Mouse (Mus musculus) limb, embryonic 15.5 days (tissue): ENCODE results near the gene Ankle2. TPM values are rescaled to one million over a fixed set of nuclear protein-coding genes. Genes with fewer than 3 reads are reported as not detected.

Experiments used
- ATAC-seq: fragments of 200-750 bp; cut with Nextera tagmentation; 2 replicates; pipeline ENCODE4 v1.8.0; 2017; ENCODE audit warnings: low read depth, moderate TSS enrichment; ENCODE audit not compliant: insufficient number of reproducible peaks, low FRiP score, low TSS enrichment
- H3K27ac ChIP-seq: fragments of 300-500 bp; sonication (generic); 2 replicates; pipeline ENCODE4 v1.5.1; 2015; ENCODE audit warnings: moderate library complexity, mild to moderate bottlenecking, inconsistent platforms
- H3K27me3 ChIP-seq: fragments of 300-500 bp; sonication (generic); 2 replicates; pipeline ENCODE4 v1.6.1; 2015; ENCODE audit warnings: inconsistent platforms
- H3K36me3 ChIP-seq: fragments of 300-500 bp; sonication (generic); 2 replicates; pipeline ENCODE4 v1.6.1; 2015; ENCODE audit warnings: inconsistent platforms
- H3K4me1 ChIP-seq: fragments of 300-500 bp; sonication (generic); 2 replicates; pipeline ENCODE4 v1.6.1; 2015; ENCODE audit warnings: inconsistent platforms
- H3K4me2 ChIP-seq: fragments of 300-500 bp; sonication (generic); 2 replicates; pipeline ENCODE4 v1.6.1; 2015; ENCODE audit warnings: mild to moderate bottlenecking, inconsistent platforms
- H3K4me3 ChIP-seq: fragments of 300-500 bp; sonication (generic); 2 replicates; pipeline ENCODE4 v1.5.1; 2015; ENCODE audit warnings: mild to moderate bottlenecking, inconsistent platforms
- H3K9ac ChIP-seq: fragments of 300-500 bp; sonication (generic); 2 replicates; pipeline ENCODE4 v1.6.1; 2015; ENCODE audit warnings: inconsistent platforms
- H3K9me3 ChIP-seq: fragments of 300-500 bp; sonication (generic); 2 replicates; pipeline ENCODE4 v1.6.1; 2016; ENCODE audit warnings: inconsistent platforms
- WGBS: fragments of 180-500 bp; shearing (Covaris S2); methylation state at CpG from one replicate; pipeline ENCODE4 v1.1.7; 2015; 5-methylcytosine and 5-hydroxymethylcytosine counted together
- polyA plus RNA-seq: library from polyadenylated mRNA; unstranded; fragments of >200 nt; fragmentation: Nextera tagmentation; extraction: Ambion mirVana; gene quantifications from 2 replicates; pipeline ENCODE4 v1.2.1, GENCODE M21; 2015

The Ankle2 gene
- 23.2 and 29.7 TPM in 2 replicates for polyA plus RNA-seq

DNA sequence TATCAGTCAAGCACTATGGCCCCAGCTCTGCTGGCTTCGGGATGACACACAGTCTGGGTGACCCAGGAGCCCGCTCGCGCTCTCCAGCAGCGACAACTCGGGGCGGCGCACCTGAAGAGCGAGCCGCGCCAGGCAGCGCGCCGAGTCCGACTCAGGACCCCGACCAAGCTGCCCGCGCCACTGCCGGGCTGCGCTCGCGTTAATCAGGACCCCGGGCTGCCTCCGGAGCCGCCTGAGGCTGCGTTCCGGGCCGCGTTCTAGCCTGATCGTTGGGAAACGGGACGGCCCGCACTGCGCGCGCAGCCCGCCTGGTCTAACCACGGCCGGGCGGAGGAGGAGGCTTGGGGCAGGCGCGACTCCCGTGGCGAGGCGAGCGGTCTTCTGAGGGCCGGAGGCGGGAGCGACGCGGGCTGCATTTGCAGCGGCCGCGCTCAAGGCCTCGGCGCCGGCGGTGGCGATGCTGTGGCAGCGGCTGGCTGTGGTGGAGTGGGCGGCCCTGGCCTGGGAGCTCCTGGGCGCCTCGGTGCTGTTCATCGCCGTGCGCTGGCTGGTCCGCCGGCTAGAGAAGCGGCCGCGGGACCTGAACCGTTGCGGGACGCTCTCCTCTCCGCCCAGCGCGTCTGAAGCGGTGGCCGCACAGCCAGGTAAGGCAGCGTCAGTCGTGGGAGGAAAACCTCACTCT, at the start of gene Ankle2:
TSS of gene Ankle2 (plus strand) at position 225 of the 682 bp plus-strand sequence.
- Histone ChIP-seq H3K4me2 (peak within 1 kb of the TSS; percentile 53), H3K4me3 (peak within 1 kb of the TSS; percentile 93), H3K9ac (peak within 1 kb of the TSS; percentile 98), H3K36me3 (peaks cover 27% of the 10 kb centered on the region), H3K27me3 (no peaks in the 10 kb centered on the region), H3K4me1 (peaks cover 20% of the 10 kb centered on the region), H3K27ac (peak within 1 kb of the TSS; percentile 95), H3K9me3 (no peaks in the 10 kb centered on the region)
- peak; percentile 94 for ATAC-seq
- under 1% methylated on average over 74 of the region's 81 CpGs for WGBS

- no peak overlapping the region for H3K27ac ChIP-seq
- H3K4me3 ChIP-seq = no peak overlapping the region
- H3K9ac ChIP-seq = no peak overlapping the region
- ATAC-seq = no peak
- H3K4me1 ChIP-seq = peaks cover 15% of the 10 kb centered on the region
- peaks cover 44% of the 10 kb centered on the region for H3K36me3 ChIP-seq
- no peak overlapping the region for H3K4me2 ChIP-seq
- H3K27me3 ChIP-seq = no peaks in the 10 kb centered on the region
- 92% methylated on average over 5 of the region's 5 CpGs for WGBS
- no peaks in the 10 kb centered on the region for H3K9me3 ChIP-seq
Measured at GRCm38 (mm10) chr5:110181716-110182115, 49.1 kb upstream of the Ankle2 start.

DNA sequence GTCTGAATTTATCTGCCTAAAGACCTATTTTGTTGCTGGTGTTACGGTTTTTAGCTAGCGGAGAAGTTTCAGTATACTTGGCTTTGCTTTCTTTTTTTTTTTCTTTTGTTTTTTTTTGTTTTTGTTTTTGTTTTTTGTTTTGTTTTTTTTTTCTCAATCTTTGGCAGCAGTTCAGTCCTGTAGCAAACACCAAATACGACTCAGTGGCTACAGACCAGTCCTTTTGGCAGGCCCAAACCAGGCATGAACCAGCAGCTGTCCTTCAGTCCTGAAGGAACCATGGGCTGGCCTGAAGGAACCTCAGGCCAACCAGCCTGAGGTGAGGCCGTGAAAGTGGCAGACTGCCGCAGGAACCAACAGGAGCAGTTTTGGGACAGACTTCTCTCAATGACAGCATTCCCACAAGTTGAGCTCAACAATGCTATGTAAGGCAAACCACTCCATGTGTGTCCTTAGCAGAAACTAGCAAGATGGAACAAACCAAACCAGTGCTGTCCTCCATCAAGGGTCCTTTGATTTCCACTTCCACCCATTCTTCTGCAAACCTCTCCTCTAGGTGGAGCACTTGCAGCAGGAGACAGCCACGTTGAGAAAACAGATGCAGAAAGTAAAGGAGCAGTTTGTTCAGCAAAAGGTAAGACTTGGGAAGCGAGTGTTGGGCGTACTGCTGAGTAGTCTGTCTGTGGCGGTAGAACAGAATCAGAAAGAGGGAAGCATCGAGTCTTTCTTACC, 27.5 kb upstream of the Ankle2 start:
- no peak overlapping the region for H3K9ac ChIP-seq
- H3K27ac ChIP-seq = no peak overlapping the region
- no peak overlapping the region for H3K4me2 ChIP-seq
- H3K9me3 ChIP-seq = no peaks in the 10 kb centered on the region
- 87% methylated on average over 10 of the region's 10 CpGs for WGBS
- peaks cover 82% of the 10 kb centered on the region for H3K36me3 ChIP-seq
- H3K4me1 ChIP-seq = no peaks in the 10 kb centered on the region
- H3K27me3 ChIP-seq = no peaks in the 10 kb centered on the region
- H3K4me3 ChIP-seq = no peak overlapping the region
- ATAC-seq = no peak

DNA sequence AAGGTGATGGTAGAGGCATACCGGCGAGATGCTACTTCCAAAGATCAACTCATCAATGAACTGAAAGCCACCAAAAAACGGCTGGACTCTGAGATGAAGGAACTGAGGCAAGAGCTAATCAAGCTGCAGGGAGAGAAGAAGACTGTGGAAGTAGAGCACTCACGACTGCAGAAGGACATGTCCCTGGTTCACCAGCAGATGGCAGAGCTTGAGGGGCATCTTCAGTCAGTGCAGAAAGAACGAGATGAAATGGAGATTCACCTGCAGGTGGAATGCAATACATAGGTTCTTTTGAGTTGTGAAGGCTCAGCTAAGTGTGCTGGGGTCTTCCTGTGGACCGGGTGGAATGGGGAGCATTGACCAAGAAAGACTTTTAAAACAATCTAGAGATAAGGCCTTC, 26.0 kb upstream of the Ankle2 start:
- Histone ChIP-seq H3K36me3 (peaks cover 93% of the 10 kb centered on the region), H3K27ac (no peak overlapping the region), H3K4me3 (no peak overlapping the region), H3K4me1 (no peaks in the 10 kb centered on the region), H3K27me3 (no peaks in the 10 kb centered on the region), H3K9me3 (no peaks in the 10 kb centered on the region), H3K4me2 (no peak overlapping the region), H3K9ac (no peak overlapping the region)
- no peak for ATAC-seq
- 81% methylated on average over 6 of the region's 6 CpGs for WGBS

DNA sequence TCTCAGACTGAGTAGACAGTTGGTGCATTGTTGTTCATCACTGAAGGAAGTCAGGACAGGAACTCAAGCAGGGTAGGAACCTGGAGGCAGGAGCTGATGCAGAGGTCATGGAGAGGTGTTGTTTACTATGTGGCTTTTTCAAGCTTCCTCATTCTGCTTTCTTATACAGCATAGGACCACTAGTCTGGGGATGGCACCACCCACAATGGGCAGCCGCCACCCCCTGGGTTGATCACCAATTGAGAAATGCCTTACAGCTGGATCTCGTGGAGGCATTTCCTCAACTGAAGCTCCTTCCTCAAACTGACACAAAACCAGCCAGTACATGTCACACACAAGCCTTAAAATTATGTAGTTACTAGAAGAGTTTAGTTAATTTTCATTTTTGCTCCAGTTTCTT, 19.5 kb upstream of the Ankle2 start:
- H3K9ac ChIP-seq = no peak overlapping the region
- no peak overlapping the region for H3K4me2 ChIP-seq
- H3K36me3 ChIP-seq = peaks cover 94% of the 10 kb centered on the region
- no peaks in the 10 kb centered on the region for H3K4me1 ChIP-seq
- H3K4me3 ChIP-seq = no peak overlapping the region
- WGBS = 79% methylated on average over 2 of the region's 2 CpGs
- H3K27me3 ChIP-seq = no peaks in the 10 kb centered on the region
- no peak overlapping the region for H3K27ac ChIP-seq
- H3K9me3 ChIP-seq = no peaks in the 10 kb centered on the region
- no peak for ATAC-seq

- 91% methylated on average over 3 of the region's 3 CpGs for WGBS
- H3K9ac ChIP-seq = no peak overlapping the region
- no peak overlapping the region for H3K27ac ChIP-seq
- H3K4me1 ChIP-seq = no peaks in the 10 kb centered on the region
- ATAC-seq = no peak
- H3K27me3 ChIP-seq = no peaks in the 10 kb centered on the region
- no peak overlapping the region for H3K4me2 ChIP-seq
- H3K36me3 ChIP-seq = peaks cover 96% of the 10 kb centered on the region
- H3K9me3 ChIP-seq = no peaks in the 10 kb centered on the region
- H3K4me3 ChIP-seq = no peak overlapping the region
Measured at GRCm38 (mm10) chr5:110216780-110217179, 14.0 kb upstream of the Ankle2 start.

GRCm38 (mm10) chr5:110220331-110220730, 10.5 kb upstream of the Ankle2 start:
- WGBS = 94% methylated on average over 4 of the region's 4 CpGs
- H3K9me3 ChIP-seq = no peaks in the 10 kb centered on the region
- no peak for ATAC-seq
- H3K4me1 ChIP-seq = no peaks in the 10 kb centered on the region
- no peak overlapping the region for H3K9ac ChIP-seq
- no peak overlapping the region for H3K27ac ChIP-seq
- H3K4me3 ChIP-seq = no peak overlapping the region
- no peak overlapping the region for H3K4me2 ChIP-seq
- peaks cover 89% of the 10 kb centered on the region for H3K36me3 ChIP-seq
- no peaks in the 10 kb centered on the region for H3K27me3 ChIP-seq

- H3K27me3 ChIP-seq = no peaks in the 10 kb centered on the region
- ATAC-seq = no peak
- H3K36me3 ChIP-seq = peaks cover 85% of the 10 kb centered on the region
- no peak overlapping the region for H3K4me3 ChIP-seq
- H3K4me1 ChIP-seq = no peaks in the 10 kb centered on the region
- H3K9me3 ChIP-seq = no peaks in the 10 kb centered on the region
- no peak overlapping the region for H3K4me2 ChIP-seq
- no peak overlapping the region for H3K27ac ChIP-seq
- no peak overlapping the region for H3K9ac ChIP-seq
- WGBS = 78% methylated on average over 6 of the region's 6 CpGs
Measured at GRCm38 (mm10) chr5:110222757-110223156, 8.0 kb upstream of the Ankle2 start.

DNA sequence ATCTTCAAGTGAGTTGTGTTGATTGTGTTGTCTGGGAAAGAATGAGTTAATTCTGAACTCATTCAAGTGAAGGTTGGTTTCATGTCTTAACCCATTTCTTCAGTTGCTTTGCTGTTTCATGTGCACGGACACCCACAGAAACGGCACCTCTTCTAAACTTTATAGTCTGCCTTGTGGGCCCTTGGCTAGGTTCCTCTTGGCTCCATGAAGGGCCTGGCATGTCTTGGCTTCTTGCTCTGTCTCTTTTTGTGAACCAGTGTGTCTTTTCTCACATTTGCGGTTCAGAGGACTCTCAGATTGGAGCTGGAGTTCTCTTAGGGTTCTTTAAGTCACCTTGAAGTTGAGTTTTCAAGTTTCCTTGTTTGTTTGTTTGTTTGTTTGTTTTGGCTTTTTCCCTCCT, 5.7 kb upstream of the Ankle2 start:
- no peak overlapping the region for H3K27ac ChIP-seq
- H3K36me3 ChIP-seq = peaks cover 63% of the 10 kb centered on the region
- no peaks in the 10 kb centered on the region for H3K27me3 ChIP-seq
- no peak for ATAC-seq
- WGBS = 72% methylated on average over 3 of the region's 3 CpGs
- peaks cover 3% of the 10 kb centered on the region; the same call in 1 of the 2 replicates for H3K4me1 ChIP-seq
- H3K4me3 ChIP-seq = no peak overlapping the region
- no peaks in the 10 kb centered on the region for H3K9me3 ChIP-seq
- H3K4me2 ChIP-seq = no peak overlapping the region
- H3K9ac ChIP-seq = no peak overlapping the region

- no peaks in the 10 kb centered on the region for H3K9me3 ChIP-seq
- WGBS = 30% methylated on average over 1 of the region's 1 CpGs
- no peak overlapping the region for H3K4me2 ChIP-seq
Measured at GRCm38 (mm10) chr5:110227336-110227883, 3.4 kb upstream of the Ankle2 start.

GRCm38 (mm10) chr5:110230401-110230779, 414 bp upstream of the Ankle2 start:
- ATAC-seq = no peak
- no peaks in the 10 kb centered on the region for H3K27me3 ChIP-seq
- H3K9me3 ChIP-seq = no peaks in the 10 kb centered on the region
- 7% methylated on average over 8 of the region's 8 CpGs for WGBS
- peaks cover 26% of the 10 kb centered on the region for H3K36me3 ChIP-seq
- H3K27ac ChIP-seq = peak overlapping the region; percentile 95
- peak overlapping the region; percentile 98 for H3K9ac ChIP-seq
- H3K4me2 ChIP-seq = peak overlapping the region; percentile 53
- H3K4me1 ChIP-seq = peaks cover 20% of the 10 kb centered on the region
- peak overlapping the region; percentile 93 for H3K4me3 ChIP-seq

More at GRCm38 (mm10) chr5:110227336-110227883, 3.4 kb upstream of the Ankle2 start:
- no peak overlapping the region for H3K9ac ChIP-seq
- no peak overlapping the region for H3K27ac ChIP-seq
- ATAC-seq = no peak
- H3K36me3 ChIP-seq = peaks cover 40% of the 10 kb centered on the region
- no peak overlapping the region for H3K4me3 ChIP-seq
- H3K4me1 ChIP-seq = peaks cover 14% of the 10 kb centered on the region
- H3K27me3 ChIP-seq = no peaks in the 10 kb centered on the region

DNA sequence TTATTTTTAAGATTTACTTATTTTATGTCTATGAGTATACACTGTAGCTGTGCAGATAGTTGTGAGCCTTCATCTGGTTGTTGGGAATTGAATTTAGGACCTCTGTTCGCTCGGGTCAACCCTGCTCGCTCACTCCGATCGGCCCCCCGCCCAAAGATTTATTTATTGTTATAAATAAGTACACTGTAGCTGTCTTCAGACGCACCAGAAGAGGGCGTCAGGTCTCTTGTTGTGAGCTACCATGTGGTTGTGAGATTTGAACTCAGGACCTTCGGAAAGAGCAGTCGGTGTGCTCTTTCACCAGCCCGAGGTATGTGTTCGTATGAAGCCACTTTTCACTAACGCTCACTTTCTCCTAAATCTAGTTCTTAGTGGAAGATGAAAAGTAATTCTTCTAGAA, 834 bp downstream of the Ankle2 start:
- peak overlapping the region; percentile 93 for H3K4me3 ChIP-seq
- H3K27me3 ChIP-seq = no peaks in the 10 kb centered on the region
- H3K9ac ChIP-seq = peak overlapping the region; percentile 98; the same call in 1 of the 2 replicates
- H3K9me3 ChIP-seq = no peaks in the 10 kb centered on the region
- 45% methylated on average over 13 of the region's 13 CpGs for whole genome bisulfite sequencing
- peaks cover 32% of the 10 kb centered on the region for H3K36me3 ChIP-seq
- no peak overlapping the region for H3K27ac ChIP-seq
- peaks cover 20% of the 10 kb centered on the region for H3K4me1 ChIP-seq
- ATAC-seq = no peak
- H3K4me2 ChIP-seq = peak overlapping the region; percentile 53
